Mouse (Mus musculus) liver, adult 2 months (tissue): ENCODE data around the gene Kcnh1. TPM values are rescaled to one million over a fixed set of nuclear protein-coding genes. Genes with fewer than 3 reads are reported as not detected.

Experiments
- DNase-seq: peaks from one replicate; pipeline ENCODE4 v3.0.0-alpha.2; 2011; ENCODE audit warnings: low read depth, low spot score; ENCODE audit errors: extremely low read depth
- H3K27ac ChIP-seq: fragments of 200-500 bp; replicated peaks from 2 replicates; pipeline ENCODE4 v1.5.1; 2012; ENCODE audit warnings: low read depth, mild to moderate bottlenecking, control low read depth, inconsistent platforms, low read length; ENCODE audit not compliant: insufficient read depth
- H3K27me3 ChIP-seq: fragments of 200-500 bp; 2 replicates; pipeline ENCODE4 v1.6.1; 2012; ENCODE audit warnings: mild to moderate bottlenecking, moderate library complexity, low read length, inconsistent platforms; ENCODE audit not compliant: control insufficient read depth, insufficient read depth
- H3K36me3 ChIP-seq: fragments of 200-500 bp; 2 replicates; pipeline ENCODE4 v1.6.1; 2012; ENCODE audit warnings: low read length, inconsistent platforms; ENCODE audit not compliant: control insufficient read depth, insufficient read depth
- H3K4me1 ChIP-seq: fragments of 200-500 bp; 2 replicates; pipeline ENCODE4 v1.6.1; 2011; ENCODE audit warnings: low read length; ENCODE audit not compliant: control insufficient read depth, insufficient read depth
- H3K4me3 ChIP-seq: fragments of 200-500 bp; 2 replicates; pipeline ENCODE4 v1.5.1; 2011; ENCODE audit warnings: low read depth, mild to moderate bottlenecking, control low read depth, low read length, moderate library complexity; ENCODE audit not compliant: insufficient read depth
- H3K79me2 ChIP-seq: fragments of 200-500 bp; 2 replicates; pipeline ENCODE4 v1.6.1; 2012; ENCODE audit warnings: inconsistent platforms, mild to moderate bottlenecking, low read length, moderate library complexity; ENCODE audit not compliant: control insufficient read depth, insufficient read depth
- H3K9ac ChIP-seq: fragments of 200-500 bp; 2 replicates; pipeline ENCODE4 v1.6.1; 2012; ENCODE audit warnings: low read depth, mild to moderate bottlenecking, control low read depth, inconsistent platforms, low read length
- CTCF ChIP-seq: fragments of 200-500 bp; IDR thresholded peaks from 2 replicates; pipeline ENCODE4 v1.5.1; 2011; ENCODE audit warnings: low read depth, low read length, control low read depth
- POLR2A ChIP-seq: fragments of 200-500 bp; IDR thresholded peaks from 2 replicates; pipeline ENCODE4 v1.6.1; 2011; ENCODE audit warnings: low read length, control low read depth; ENCODE audit not compliant: insufficient read depth; ENCODE audit errors: extremely low read depth
- WGBS: fragments of 180-500 bp; shearing (Covaris S2); methylation state at CpG from one replicate; pipeline ENCODE4 v1.1.7; 2018; 5-methylcytosine and 5-hydroxymethylcytosine counted together
- polyA plus RNA-seq: library from polyadenylated mRNA; depleted of rRNA; stranded (reverse); fragments of >200 nt; gene quantifications from 2 replicates; pipeline ENCODE4 v1.2.3, GENCODE M21; 2012; rRNA removed
- total RNA-seq: library from RNA; depleted of rRNA; stranded (reverse); fragments of >200 nt; gene quantifications from 2 replicates; pipeline ENCODE4 v1.2.3, GENCODE M21; 2014; rRNA removed

Kcnh1 gene
- not detected in 2 replicates for total RNA-seq
- not detected in 2 replicates for polyA plus RNA-seq

- no peaks in the 10 kb centered on the region for H3K4me1 ChIP-seq
- no peak within 1 kb of the TSS for H3K9ac ChIP-seq
- TF ChIP-seq POLR2A (no peak), CTCF (peak; percentile 86)
Observed at GRCm38 (mm10) chr1:192190508-192191321, at the start of gene Kcnh1. TSS of gene Kcnh1 (plus strand) at chr1:192190774.

GRCm38 (mm10) chr1:192151179-192151578 lies 39.4 kb upstream of the Kcnh1 start:
- Histone ChIP-seq H3K4me1 (no peaks in the 10 kb centered on the region), H3K79me2 (no peaks in the 10 kb centered on the region), H3K27ac (no peak overlapping the region), H3K36me3 (no peaks in the 10 kb centered on the region), H3K27me3 (no peaks in the 10 kb centered on the region), H3K4me3 (no peak overlapping the region), H3K9ac (no peak overlapping the region)
- TF ChIP-seq CTCF (no peak), POLR2A (no peak)
- DNase-seq, result no peak
- 93% methylated on average over 4 of the region's 4 CpGs for WGBS

More at GRCm38 (mm10) chr1:192190508-192191321, at the start of gene Kcnh1:
- peak; percentile 37 for DNase-seq
- Histone ChIP-seq H3K36me3 (no peaks in the 10 kb centered on the region), H3K27me3 (no peaks in the 10 kb centered on the region; the same call in 1 of the 2 replicates), H3K79me2 (no peaks in the 10 kb centered on the region), H3K4me3 (peak within 1 kb of the TSS; percentile 20; the same call in 1 of the 2 replicates), H3K27ac (no peak within 1 kb of the TSS)
- WGBS, result 3% methylated on average over 73 of the region's 73 CpGs

GRCm38 (mm10) chr1:192171477-192171876 lies 19.1 kb upstream of the Kcnh1 start:
- Histone ChIP-seq H3K4me1 (no peaks in the 10 kb centered on the region), H3K4me3 (no peak overlapping the region), H3K36me3 (no peaks in the 10 kb centered on the region), H3K9ac (no peak overlapping the region), H3K27ac (no peak overlapping the region), H3K79me2 (no peaks in the 10 kb centered on the region), H3K27me3 (no peaks in the 10 kb centered on the region)
- 83% methylated on average over 3 of the region's 3 CpGs for WGBS
- TF ChIP-seq CTCF (no peak), POLR2A (no peak)
- DNase-seq, result no peak

- 22% methylated on average over 3 of the region's 3 CpGs for WGBS
- no peaks in the 10 kb centered on the region for H3K36me3 ChIP-seq
- no peaks in the 10 kb centered on the region for H3K27me3 ChIP-seq
- H3K4me3 ChIP-seq, result no peak overlapping the region
- H3K27ac ChIP-seq, result no peak overlapping the region
- H3K9ac ChIP-seq, result no peak overlapping the region
- peak; percentile 45 for DNase-seq
- H3K4me1 ChIP-seq, result no peaks in the 10 kb centered on the region; the same call in 1 of the 2 replicates
- no peak for TF ChIP-seq POLR2A
- no peak for TF ChIP-seq CTCF
- H3K79me2 ChIP-seq, result no peaks in the 10 kb centered on the region
Observed at GRCm38 (mm10) chr1:192179877-192180276, 10.7 kb upstream of the Kcnh1 start.

- Histone ChIP-seq H3K79me2 (no peaks in the 10 kb centered on the region), H3K27ac (no peak overlapping the region), H3K27me3 (no peaks in the 10 kb centered on the region), H3K4me3 (no peak overlapping the region), H3K36me3 (no peaks in the 10 kb centered on the region), H3K4me1 (no peaks in the 10 kb centered on the region; the same call in 1 of the 2 replicates), H3K9ac (no peak overlapping the region)
- no peak for TF ChIP-seq POLR2A
- no peak for TF ChIP-seq CTCF
- DNase-seq, result peak; percentile 54
- WGBS, result 26% methylated on average over 4 of the region's 4 CpGs
Observed at GRCm38 (mm10) chr1:192181696-192182257, 8.8 kb upstream of the Kcnh1 start.
